Mouse (Mus musculus) MEL (cell line): ENCODE measurements at regions not wholly inside any gene's neighbourhood (a gene's known extent, or its start where the extent isn't known, plus 50 kb on each side); places are given as distances from the start of the nearest gene placed in this dataset.

ENCODE experiments used
- DNase-seq: peaks from one replicate; pipeline ENCODE4 v3.0.0; 2011; ENCODE audit warnings: low read depth, low spot score
- H3K27ac ChIP-seq: 2 replicates; pipeline ENCODE4 v1.5.1; 2012; ENCODE audit warnings: low read depth, mild to moderate bottlenecking, control low read depth, low read length, moderate library complexity; ENCODE audit not compliant: control insufficient read depth
- H3K27me3 ChIP-seq, 2 experiments: fragments of 150-350 bp in 1 of 2; sonication (generic) in 1 of 2; 2 replicates each; pipeline ENCODE4 v1.6.1; 2012; ENCODE audit warnings: low read length in 2 of 2, mild to moderate bottlenecking in 2 of 2, improper control_type of control experiment in 1 of 2, moderate library complexity in 1 of 2; ENCODE audit not compliant: insufficient read depth in 2 of 2, control insufficient read depth in 1 of 2
- H3K36me3 ChIP-seq, 2 experiments: 2 replicates each; pipeline ENCODE4 v1.6.1; 2012 to 2014; ENCODE audit warnings: low read length in 2 of 2, improper control_type of control experiment in 1 of 2, inconsistent platforms in 1 of 2, mild to moderate bottlenecking in 1 of 2; ENCODE audit not compliant: insufficient read depth in 2 of 2, control insufficient read depth in 1 of 2
- H3K4me1 ChIP-seq, 2 experiments: fragments of 150-350 bp in 1 of 2; sonication (generic) in 1 of 2; 2 replicates each; pipeline ENCODE4 v1.6.1; 2012; ENCODE audit warnings: low read length in 2 of 2, improper control_type of control experiment in 1 of 2, mild to moderate bottlenecking in 1 of 2; ENCODE audit not compliant: insufficient read depth in 2 of 2, control insufficient read depth in 1 of 2
- H3K4me3 ChIP-seq, 2 experiments: fragments of 150-350 bp in 1 of 2; sonication (generic) in 1 of 2; 2 replicates each; pipeline ENCODE4 v1.5.1; 2012; ENCODE audit warnings: low read depth in 2 of 2, low read length in 2 of 2, mild to moderate bottlenecking in 2 of 2, moderate library complexity in 2 of 2, control low read depth in 1 of 2, improper control_type of control experiment in 1 of 2; ENCODE audit not compliant: control insufficient read depth in 1 of 2, insufficient read depth in 1 of 2
- H3K79me2 ChIP-seq: 2 replicates; pipeline ENCODE4 v1.6.1; 2012; ENCODE audit warnings: mild to moderate bottlenecking, low read length, moderate library complexity; ENCODE audit not compliant: control insufficient read depth, poor library complexity, insufficient read depth
- H3K9ac ChIP-seq: 2 replicates; pipeline ENCODE4 v1.6.1; 2012; ENCODE audit warnings: low read depth, mild to moderate bottlenecking, control low read depth, low read length, moderate library complexity; ENCODE audit not compliant: control insufficient read depth, poor library complexity, severe bottlenecking
- H3K9me3 ChIP-seq: fragments of 150-350 bp; sonication (generic); replicated peaks from 2 replicates; pipeline ENCODE4 v1.6.1; 2012; ENCODE audit warnings: mild to moderate bottlenecking, low read length, improper control_type of control experiment, moderate library complexity; ENCODE audit not compliant: insufficient read depth
- BHLHE40 ChIP-seq: IDR thresholded peaks from 2 replicates; pipeline ENCODE4 v1.6.1; 2012; ENCODE audit warnings: low read depth, mild to moderate bottlenecking, inconsistent platforms, low read length, improper control_type of control experiment, borderline replicate concordance
- CHD1 ChIP-seq: IDR thresholded peaks from 2 replicates; pipeline ENCODE4 v1.6.1; 2012; ENCODE audit warnings: low read depth, mild to moderate bottlenecking, inconsistent platforms, low read length, improper control_type of control experiment
- CHD2 ChIP-seq: IDR thresholded peaks from 2 replicates; pipeline ENCODE4 v1.6.1; 2011; ENCODE audit warnings: low read length, improper control_type of control experiment
- CTCF ChIP-seq, 3 experiments: IDR thresholded peaks in 2 of 3; conservative IDR thresholded peaks in 1 of 3; 2 replicates each; pipeline ENCODE4 v1.5.1; 2011 to 2012; ENCODE audit warnings: low read length in 3 of 3, low read depth in 2 of 3, mild to moderate bottlenecking in 2 of 3, improper control_type of control experiment in 1 of 3, inconsistent platforms in 1 of 3, mixed read lengths in 1 of 3, moderate library complexity in 1 of 3; ENCODE audit not compliant: control insufficient read depth in 1 of 3, insufficient read depth in 1 of 3, poor library complexity in 1 of 3, severe bottlenecking in 1 of 3
- E2F4 ChIP-seq: IDR thresholded peaks from 2 replicates; pipeline ENCODE4 v1.6.1; 2011; ENCODE audit warnings: low read depth, low read length, improper control_type of control experiment, borderline replicate concordance
- HCFC1 ChIP-seq: IDR thresholded peaks from 2 replicates; pipeline ENCODE4 v1.6.1; 2012; ENCODE audit warnings: low read depth, mild to moderate bottlenecking, inconsistent platforms, low read length, improper control_type of control experiment, moderate library complexity
- JUND ChIP-seq: IDR thresholded peaks from 2 replicates; pipeline ENCODE4 v1.6.1; 2011; ENCODE audit warnings: low read depth, mild to moderate bottlenecking, improper control_type of control experiment, low read length
- MYB ChIP-seq: IDR thresholded peaks from 2 replicates; pipeline ENCODE4 v1.6.1; 2011; ENCODE audit warnings: mild to moderate bottlenecking, low read depth, low read length, improper control_type of control experiment
- NRF1 ChIP-seq: IDR thresholded peaks from 2 replicates; pipeline ENCODE4 v1.6.1; 2014; ENCODE audit warnings: low read depth, mild to moderate bottlenecking, inconsistent platforms, low read length, improper control_type of control experiment, moderate library complexity; ENCODE audit not compliant: poor library complexity, insufficient read depth, severe bottlenecking
- RCOR1 ChIP-seq: IDR thresholded peaks from 2 replicates; pipeline ENCODE4 v1.6.1; 2012; ENCODE audit warnings: low read depth, mild to moderate bottlenecking, inconsistent platforms, low read length, improper control_type of control experiment
- TBP ChIP-seq: IDR thresholded peaks from 2 replicates; pipeline ENCODE4 v1.8.0; 2011; ENCODE audit warnings: low read depth, low read length, improper control_type of control experiment
- TCF12 ChIP-seq: IDR thresholded peaks from 2 replicates; pipeline ENCODE4 v1.6.1; 2014; ENCODE audit warnings: low read depth, mild to moderate bottlenecking, inconsistent platforms, low read length, improper control_type of control experiment, moderate library complexity
- UBTF ChIP-seq: IDR thresholded peaks from 2 replicates; pipeline ENCODE4 v1.6.1; 2012; ENCODE audit warnings: low read depth, mild to moderate bottlenecking, inconsistent platforms, low read length, improper control_type of control experiment, moderate library complexity, borderline replicate concordance; ENCODE audit not compliant: insufficient read depth
- ZC3H11A ChIP-seq: IDR thresholded peaks from 2 replicates; pipeline ENCODE4 v1.6.1; 2012; ENCODE audit warnings: low read depth, mild to moderate bottlenecking, inconsistent platforms, low read length, improper control_type of control experiment
- ZMIZ1 ChIP-seq: IDR thresholded peaks from 2 replicates; pipeline ENCODE4 v1.6.1; 2012; ENCODE audit warnings: low read depth, mild to moderate bottlenecking, inconsistent platforms, low read length, improper control_type of control experiment, moderate library complexity

- no peak for TF ChIP-seq CHD2
- TF ChIP-seq JUND: no peak
- TF ChIP-seq NRF1: no peak
- no peak for TF ChIP-seq ZMIZ1
- no peak for TF ChIP-seq UBTF
- no peak for TF ChIP-seq RCOR1
- no peak for TF ChIP-seq ZC3H11A
- DNase-seq: no peak
- H3K27ac ChIP-seq: no peak overlapping the region
- H3K27me3 ChIP-seq: no peaks in the 10 kb centered on the region
- H3K9me3 ChIP-seq: no peaks in the 10 kb centered on the region
- H3K4me1 ChIP-seq: no peaks in the 10 kb centered on the region
- no peak overlapping the region for H3K4me3 ChIP-seq
- H3K79me2 ChIP-seq: no peaks in the 10 kb centered on the region
- no peaks in the 10 kb centered on the region for H3K36me3 ChIP-seq
- no peak overlapping the region for H3K9ac ChIP-seq
These were observed 562.6 kb downstream of the Etv1 start for GRCm38 (mm10) chr12:39341751-39342271.

DNA sequence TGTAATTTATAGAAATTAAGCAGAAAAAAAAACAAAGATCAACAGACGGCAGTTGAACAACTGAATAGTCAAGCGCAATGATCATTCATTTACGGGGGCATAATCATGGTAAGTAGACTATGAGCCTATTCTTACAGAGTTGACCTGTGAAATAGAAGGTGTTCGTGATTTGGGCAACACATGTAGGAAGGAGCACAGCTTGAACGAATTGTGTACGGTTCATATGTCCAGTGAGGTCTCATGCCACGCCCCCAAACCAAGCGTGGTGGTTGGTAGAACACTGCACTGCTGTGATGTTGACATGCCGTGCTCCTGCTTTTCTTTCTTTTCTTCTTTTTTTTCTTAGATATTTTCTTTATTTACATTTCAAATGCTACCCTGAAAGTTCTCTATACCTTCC lies 563.1 kb downstream of the Etv1 start:
- Histone ChIP-seq H3K27me3 (no peaks in the 10 kb centered on the region), H3K4me1 (no peaks in the 10 kb centered on the region), H3K9ac (no peak overlapping the region), H3K79me2 (no peaks in the 10 kb centered on the region), H3K36me3 (no peaks in the 10 kb centered on the region), H3K9me3 (no peaks in the 10 kb centered on the region), H3K27ac (no peak overlapping the region), H3K4me3 (no peak overlapping the region)
- DNase-seq: no peak
- TF ChIP-seq CTCF (IDR thresholded peaks at IDR 0.05 in 2 of 3, conservative IDR thresholded peaks at IDR 0.05 in 1 of 3; ENCODE audit: control insufficient read depth in 1 of 3, insufficient read depth in 1 of 3, low read depth in 2 of 3, low read length in 3 of 3, poor library complexity in 1 of 3, severe bottlenecking in 1 of 3) (no peak), TBP (no peak), NRF1 (no peak), CHD1 (no peak), JUND (no peak), RCOR1 (no peak), BHLHE40 (no peak), ZMIZ1 (no peak), HCFC1 (no peak), E2F4 (no peak), MYB (no peak), TCF12 (no peak)
